Mouse (Mus musculus): ENCODE data around the gene Ctsw. TPM values are rescaled to one million over a fixed set of nuclear protein-coding genes. Genes with fewer than 3 reads are reported as not detected.
A peak's percentile ranks its signal among the peaks of the same experiment; 100 is the strongest.

Ctsw gene
- polyA plus RNA-seq, 1 experiment from 2014 or later: 4.5 TPM

- peak; percentile 81 for ATAC-seq
- Histone ChIP-seq H3K36me3 (ENCODE audit: control insufficient read depth, insufficient read depth, low read length) (peaks cover 23% of the 10 kb centered on the region), H3K27me3 (replicated peaks; ENCODE audit: control insufficient read depth, insufficient read depth, low read length) (no peaks in the 10 kb centered on the region), H3K4me2 (ENCODE audit: low read length) (peak overlapping the region; percentile 81), H3K9ac (ENCODE audit: low read depth, low read length) (peak overlapping the region; percentile 71), H3K4me3 (ENCODE audit: low read length) (peak overlapping the region; percentile 57), H3K9me3 (ENCODE audit: control insufficient read depth, low read length) (no peaks in the 10 kb centered on the region), H3K27ac (ENCODE audit: low read depth, low read length) (peak overlapping the region; percentile 99), H3K4me1 (ENCODE audit: control insufficient read depth, insufficient read depth, low read depth, low read length) (peaks cover 31% of the 10 kb centered on the region)
- WGBS: under 1% methylated on average over 25 of the region's 26 CpGs
Measured at GRCm38 (mm10) chr19:5488878-5489571, 20.7 kb upstream of the Ctsw start.

GRCm38 (mm10) chr19:5487768-5488550, 19.7 kb upstream of the Ctsw start, which contains the start of gene Mus81:
Gene Mus81, minus strand, starts transcription at chr19:5488402.
- WGBS: under 1% methylated on average over 39 of the region's 39 CpGs
- peaks cover 28% of the 10 kb centered on the region for H3K4me1 ChIP-seq (ENCODE audit: control insufficient read depth, insufficient read depth, low read depth, low read length)

GRCm38 (mm10) chr19:5486771-5487170, 18.5 kb upstream of the Ctsw start:
- Histone ChIP-seq H3K27ac (ENCODE audit: low read depth, low read length) (no peak overlapping the region), H3K4me2 (ENCODE audit: low read length) (no peak overlapping the region; the same call in 1 of the 2 replicates), H3K4me3 (ENCODE audit: low read length) (no peak overlapping the region), H3K27me3 (replicated peaks; ENCODE audit: control insufficient read depth, insufficient read depth, low read length) (no peaks in the 10 kb centered on the region), H3K9ac (ENCODE audit: low read depth, low read length) (no peak overlapping the region), H3K9me3 (ENCODE audit: control insufficient read depth, low read length) (no peaks in the 10 kb centered on the region), H3K4me1 (ENCODE audit: control insufficient read depth, insufficient read depth, low read depth, low read length) (peaks cover 16% of the 10 kb centered on the region), H3K36me3 (ENCODE audit: control insufficient read depth, insufficient read depth, low read length) (peaks cover 21% of the 10 kb centered on the region)
- no peak for ATAC-seq
- WGBS: 86% methylated on average over 4 of the region's 4 CpGs

More at GRCm38 (mm10) chr19:5487768-5488550, 19.7 kb upstream of the Ctsw start, which contains the start of gene Mus81:
- H3K9ac ChIP-seq (ENCODE audit: low read depth, low read length): peak within 1 kb of the TSS; percentile 71
- ATAC-seq: peak; percentile 74
- peak within 1 kb of the TSS; percentile 81 for H3K4me2 ChIP-seq (ENCODE audit: low read length)
- no peaks in the 10 kb centered on the region for H3K27me3 ChIP-seq (replicated peaks; ENCODE audit: control insufficient read depth, insufficient read depth, low read length)
- peaks cover 23% of the 10 kb centered on the region for H3K36me3 ChIP-seq (ENCODE audit: control insufficient read depth, insufficient read depth, low read length)
- H3K27ac ChIP-seq (ENCODE audit: low read depth, low read length): peak within 1 kb of the TSS; percentile 99
- no peaks in the 10 kb centered on the region for H3K9me3 ChIP-seq (ENCODE audit: control insufficient read depth, low read length)
- H3K4me3 ChIP-seq (ENCODE audit: low read length): peak within 1 kb of the TSS; percentile 57

- WGBS: 93% methylated on average over 8 of the region's 8 CpGs
- H3K4me2 ChIP-seq (ENCODE audit: low read length): no peak overlapping the region
- H3K4me3 ChIP-seq (ENCODE audit: low read length): no peak overlapping the region
- no peak for ATAC-seq
- no peak overlapping the region for H3K27ac ChIP-seq (ENCODE audit: low read depth, low read length)
- no peak overlapping the region for H3K9ac ChIP-seq (ENCODE audit: low read depth, low read length)
- peaks cover 21% of the 10 kb centered on the region for H3K36me3 ChIP-seq (ENCODE audit: control insufficient read depth, insufficient read depth, low read length)
- H3K9me3 ChIP-seq (ENCODE audit: control insufficient read depth, low read length): no peaks in the 10 kb centered on the region
- H3K4me1 ChIP-seq (ENCODE audit: control insufficient read depth, insufficient read depth, low read depth, low read length): peaks cover 15% of the 10 kb centered on the region
- H3K27me3 ChIP-seq (replicated peaks; ENCODE audit: control insufficient read depth, insufficient read depth, low read length): no peaks in the 10 kb centered on the region
Measured at GRCm38 (mm10) chr19:5486286-5486685, 18.0 kb upstream of the Ctsw start.

- Histone ChIP-seq H3K4me1 (ENCODE audit: control insufficient read depth, insufficient read depth, low read depth, low read length) (peaks cover 15% of the 10 kb centered on the region), H3K9me3 (ENCODE audit: control insufficient read depth, low read length) (no peaks in the 10 kb centered on the region), H3K9ac (ENCODE audit: low read depth, low read length) (no peak overlapping the region), H3K27me3 (replicated peaks; ENCODE audit: control insufficient read depth, insufficient read depth, low read length) (no peaks in the 10 kb centered on the region), H3K4me2 (ENCODE audit: low read length) (no peak overlapping the region), H3K36me3 (ENCODE audit: control insufficient read depth, insufficient read depth, low read length) (peaks cover 21% of the 10 kb centered on the region), H3K27ac (ENCODE audit: low read depth, low read length) (no peak overlapping the region), H3K4me3 (ENCODE audit: low read length) (no peak overlapping the region)
- ATAC-seq: no peak
- 97% methylated on average over 7 of the region's 7 CpGs for WGBS
Measured at GRCm38 (mm10) chr19:5485821-5486220, 17.5 kb upstream of the Ctsw start.

GRCm38 (mm10) chr19:5485371-5485770, 17.1 kb upstream of the Ctsw start:
- 90% methylated on average over 8 of the region's 8 CpGs for WGBS
- Histone ChIP-seq H3K27me3 (replicated peaks; ENCODE audit: control insufficient read depth, insufficient read depth, low read length) (no peaks in the 10 kb centered on the region), H3K4me3 (ENCODE audit: low read length) (no peak overlapping the region), H3K36me3 (ENCODE audit: control insufficient read depth, insufficient read depth, low read length) (peaks cover 21% of the 10 kb centered on the region), H3K4me1 (ENCODE audit: control insufficient read depth, insufficient read depth, low read depth, low read length) (peaks cover 15% of the 10 kb centered on the region), H3K4me2 (ENCODE audit: low read length) (no peak overlapping the region), H3K27ac (ENCODE audit: low read depth, low read length) (no peak overlapping the region), H3K9ac (ENCODE audit: low read depth, low read length) (no peak overlapping the region), H3K9me3 (ENCODE audit: control insufficient read depth, low read length) (no peaks in the 10 kb centered on the region)
- no peak for ATAC-seq

GRCm38 (mm10) chr19:5484496-5484895, 16.2 kb upstream of the Ctsw start:
- Histone ChIP-seq H3K9ac (ENCODE audit: low read depth, low read length) (no peak overlapping the region), H3K27me3 (replicated peaks; ENCODE audit: control insufficient read depth, insufficient read depth, low read length) (no peaks in the 10 kb centered on the region), H3K4me1 (ENCODE audit: control insufficient read depth, insufficient read depth, low read depth, low read length) (peaks cover 13% of the 10 kb centered on the region), H3K4me3 (ENCODE audit: low read length) (no peak overlapping the region), H3K36me3 (ENCODE audit: control insufficient read depth, insufficient read depth, low read length) (peaks cover 21% of the 10 kb centered on the region), H3K4me2 (ENCODE audit: low read length) (no peak overlapping the region), H3K27ac (ENCODE audit: low read depth, low read length) (no peak overlapping the region), H3K9me3 (ENCODE audit: control insufficient read depth, low read length) (no peaks in the 10 kb centered on the region)
- no peak for ATAC-seq
- WGBS: 97% methylated on average over 5 of the region's 5 CpGs

GRCm38 (mm10) chr19:5483386-5484359, 15.4 kb upstream of the Ctsw start:
- Histone ChIP-seq H3K36me3 (ENCODE audit: control insufficient read depth, insufficient read depth, low read length) (peaks cover 21% of the 10 kb centered on the region), H3K9ac (ENCODE audit: low read depth, low read length) (no peak overlapping the region)

More at GRCm38 (mm10) chr19:5483386-5484359, 15.4 kb upstream of the Ctsw start:
- no peak overlapping the region for H3K4me2 ChIP-seq (ENCODE audit: low read length)
- ATAC-seq: no peak
- H3K27me3 ChIP-seq (replicated peaks; ENCODE audit: control insufficient read depth, insufficient read depth, low read length): no peaks in the 10 kb centered on the region
- no peaks in the 10 kb centered on the region for H3K9me3 ChIP-seq (ENCODE audit: control insufficient read depth, low read length)
- no peak overlapping the region for H3K4me3 ChIP-seq (ENCODE audit: low read length)
- H3K27ac ChIP-seq (ENCODE audit: low read depth, low read length): no peak overlapping the region
- 95% methylated on average over 19 of the region's 19 CpGs for WGBS
- H3K4me1 ChIP-seq (ENCODE audit: control insufficient read depth, insufficient read depth, low read depth, low read length): peaks cover 10% of the 10 kb centered on the region

Measured in hindbrain, embryonic 16.5 days (tissue).